Mouse (Mus musculus) naive thymus-derived CD4-positive, alpha-beta T cell, adult 5 months (primary cell): ENCODE results near the gene Chfr. TPM values are rescaled to one million over a fixed set of nuclear protein-coding genes. Genes with fewer than 3 reads are reported as not detected.

Source experiments
- polyA plus RNA-seq: library from polyadenylated mRNA; unstranded; fragments of 100-300 nt; shearing (Covaris generic); gene quantifications from one replicate; pipeline ENCODE4 v1.2.1, GENCODE M21; 2017

Gene Chfr
- polyA plus RNA-seq, result 65.5 TPM

GRCm38 (mm10) chr5:110135293-110136086 lies at the start of gene Chfr:
Chfr (plus strand) TSS chr5:110135842.

GRCm38 (mm10) chr5:110094030-110094846 lies 41.4 kb upstream of the Chfr start, which contains the start of gene Gm35315:
Gm35315 (minus strand) TSS chr5:110094420.

GRCm38 (mm10) chr5:110099656-110100580 lies 35.7 kb upstream of the Chfr start, which contains the start of gene Plcxd1:
Plcxd1 (plus strand) TSS chr5:110099969.

GRCm38 (mm10) chr5:110107581-110108304 lies 27.9 kb upstream of the Chfr start, which contains the start of gene Gtpbp6:
Gtpbp6 (minus strand) TSS chr5:110108197.

GRCm38 (mm10) chr5:110109991-110110441 lies 25.6 kb upstream of the Chfr start, which contains the start of gene Zfp605:
Zfp605 (plus strand) TSS chr5:110110092.

GRCm38 (mm10) chr5:110176362-110177020 lies 40.8 kb downstream of the Chfr start, which contains the start of gene Golga3:
Golga3 (plus strand) TSS chr5:110176701.

Other genes with a start within 250 kb of the Chfr start
- gene Gm15446, start 212.4 kb upstream of the Chfr start, polyA plus RNA-seq, result 15.4 TPM
- gene Zfp932, start 139.3 kb upstream of the Chfr start, polyA plus RNA-seq, result 16.6 TPM
- gene Gm17655, start 63.3 kb upstream of the Chfr start, polyA plus RNA-seq, result 7.4 TPM
- gene Gm35315, start 41.4 kb upstream of the Chfr start, polyA plus RNA-seq, result 0.86 TPM
- 2.8 TPM for gene Plcxd1, start 35.9 kb upstream of the Chfr start, polyA plus RNA-seq
- 67.6 TPM for gene Gtpbp6, start 27.6 kb upstream of the Chfr start, polyA plus RNA-seq
- 1.8 TPM for gene Zfp605, start 25.8 kb upstream of the Chfr start, polyA plus RNA-seq
- gene Golga3, start 40.9 kb downstream of the Chfr start, polyA plus RNA-seq, result 30.7 TPM
- gene Ankle2, start 95.2 kb downstream of the Chfr start, polyA plus RNA-seq, result 48.9 TPM
- 59.6 TPM for gene Pgam5, start 134.1 kb downstream of the Chfr start, polyA plus RNA-seq
- 2.4 TPM for gene Pxmp2, start 150.3 kb downstream of the Chfr start, polyA plus RNA-seq
- gene Pole, start 150.5 kb downstream of the Chfr start, polyA plus RNA-seq, result 3.6 TPM
- not detected for gene P2rx2, start 207.4 kb downstream of the Chfr start, polyA plus RNA-seq
- not detected for gene Lrcol1, start 208.9 kb downstream of the Chfr start, polyA plus RNA-seq